Mouse (Mus musculus) heart, adult 8-10 months (tissue): ENCODE measurements around the gene Igfbp4. TPM values are rescaled to one million over a fixed set of nuclear protein-coding genes. Genes with fewer than 3 reads are reported as not detected.

Experiments used
- total RNA-seq, 4 experiments: library from RNA; stranded (reverse); gene quantifications; 2 replicates each; pipeline ENCODE4 v1.2.4; 2022

The Igfbp4 gene
- total RNA-seq, 4 experiments from 2014 or later = 79.9 to 86.6 (median 84.1) TPM

Other genes with a start within 250 kb of the Igfbp4 start
- 10 to 100 TPM; 72.1 to 84.3 (median 78.7) TPM for gene Msl1, start 245.7 kb upstream of the Igfbp4 start, total RNA-seq
- 10 to 100 TPM; 16.0 to 20.9 (median 17.8) TPM for gene Casc3, start 236.3 kb upstream of the Igfbp4 start, total RNA-seq
- gene Rapgefl1, start 204.5 kb upstream of the Igfbp4 start, total RNA-seq = 1 to 10 TPM in 1 of 4 experiments, under 1 TPM in 3; 0.38 to 1.1 (median 0.76) TPM
- gene Wipf2, start 177.6 kb upstream of the Igfbp4 start, total RNA-seq = 10 to 100 TPM in 3 of 4 experiments, 1 to 10 TPM in 1; 9.4 to 12.6 (median 11.5) TPM
- gene Cdc6, start 133.4 kb upstream of the Igfbp4 start, total RNA-seq = under 1 TPM; 0.16 to 0.49 (median 0.25) TPM
- gene Rara, start 113.4 kb upstream of the Igfbp4 start, total RNA-seq = 10 to 100 TPM; 10.8 to 13.5 (median 11.9) TPM
- gene Gjd3, start 58.2 kb upstream of the Igfbp4 start, total RNA-seq = under 1 TPM in 1 of 4 experiments, not detected in 3; 0.44 TPM
- gene Top2a, start 17.1 kb upstream of the Igfbp4 start, total RNA-seq = 1 to 10 TPM in 2 of 4 experiments, under 1 TPM in 2; 0.41 to 3.2 (median 0.94) TPM
- gene Tns4, start 48.1 kb downstream of the Igfbp4 start, total RNA-seq = under 1 TPM; 0.06 to 0.43 (median 0.16) TPM
- gene Ccr7, start 113.8 kb downstream of the Igfbp4 start, total RNA-seq = under 1 TPM in 3 of 4 experiments, not detected in 1; 0.14 to 0.57 (median 0.25) TPM
- 10 to 100 TPM; 34.8 to 44.8 (median 41.2) TPM for gene Smarce1, start 189.8 kb downstream of the Igfbp4 start, total RNA-seq
- 10 to 100 TPM; 26.5 to 44.5 (median 31.0) TPM for gene Krt222, start 202.8 kb downstream of the Igfbp4 start, total RNA-seq
- gene Krt24, start 244.0 kb downstream of the Igfbp4 start, total RNA-seq = not detected